Mouse (Mus musculus) macrophage (primary cell): Measurements from ENCODE around the gene Cfap54. TPM values are rescaled to one million over a fixed set of nuclear protein-coding genes. Genes with fewer than 3 reads are reported as not detected.

ENCODE experiments used
- H3K27ac ChIP-seq: fragments of 350-480 bp; formaldehyde crosslinking; 2 replicates; pipeline ENCODE4 v1.9.0; 2021
- H3K36me3 ChIP-seq: fragments of 350-480 bp; formaldehyde crosslinking; 2 replicates; pipeline ENCODE4 v1.9.0; 2021; ENCODE audit errors: inconsistent target
- H3K4me3 ChIP-seq: fragments of 350-480 bp; formaldehyde crosslinking; 2 replicates; pipeline ENCODE4 v1.9.0; 2021; ENCODE audit errors: inconsistent target
- H3K79me2 ChIP-seq: fragments of 350-480 bp; formaldehyde crosslinking; 2 replicates; pipeline ENCODE4 v1.9.0; 2021; ENCODE audit errors: inconsistent target
- WGBS: methylation state at CpG from one replicate; pipeline ENCODE4 v1.1.7; 2026; ENCODE audit warnings: inconsistent platforms; ENCODE audit not compliant: missing documents; 5-methylcytosine and 5-hydroxymethylcytosine counted together
- polyA plus RNA-seq: library from polyadenylated mRNA; stranded (reverse); fragments of 250-400 nt; gene quantifications from 3 replicates; pipeline ENCODE4 v1.2.4, GENCODE M21; 2018; ENCODE audit warnings: inconsistent platforms

Gene Cfap54
- polyA plus RNA-seq, 1 experiment from 2014 or later = not detected

GRCm38 (mm10) chr10:92907246-92907645, 174.2 kb downstream of the Cfap54 start:
- Histone ChIP-seq H3K27ac (no peak overlapping the region), H3K36me3 (no peaks in the 10 kb centered on the region), H3K4me3 (no peak overlapping the region), H3K79me2 (no peaks in the 10 kb centered on the region)
- 84% methylated on average over 6 of the region's 6 CpGs for WGBS

DNA sequence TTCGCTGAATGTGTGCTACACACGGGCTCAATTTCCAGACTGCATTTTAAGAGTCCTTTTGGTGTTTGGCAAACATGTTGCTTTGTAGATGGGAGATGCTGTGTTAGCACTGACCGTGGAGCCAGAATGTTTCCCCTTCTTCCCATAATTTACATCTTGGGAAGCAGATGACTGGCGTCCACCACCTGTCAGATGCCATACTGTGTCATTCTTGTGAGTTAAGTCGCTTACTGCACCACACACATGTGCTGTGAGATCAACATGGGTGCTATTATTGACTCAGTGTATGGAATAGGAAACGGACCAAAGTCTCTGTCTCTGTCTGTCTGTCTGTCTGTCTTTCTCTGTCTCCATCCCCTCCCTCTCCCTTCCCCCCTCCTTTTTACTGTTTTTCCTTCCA, 193.0 kb downstream of the Cfap54 start:
- Histone ChIP-seq H3K27ac (no peak overlapping the region), H3K79me2 (no peaks in the 10 kb centered on the region), H3K4me3 (no peak overlapping the region), H3K36me3 (no peaks in the 10 kb centered on the region)
- whole genome bisulfite sequencing = 86% methylated on average over 6 of the region's 6 CpGs

- H3K27ac ChIP-seq = no peak overlapping the region
- no peaks in the 10 kb centered on the region for H3K36me3 ChIP-seq
- no peaks in the 10 kb centered on the region for H3K79me2 ChIP-seq
- H3K4me3 ChIP-seq = no peak overlapping the region
- 79% methylated on average over 3 of the region's 3 CpGs for WGBS
Measured at GRCm38 (mm10) chr10:92878000-92878399, 203.4 kb downstream of the Cfap54 start.

DNA sequence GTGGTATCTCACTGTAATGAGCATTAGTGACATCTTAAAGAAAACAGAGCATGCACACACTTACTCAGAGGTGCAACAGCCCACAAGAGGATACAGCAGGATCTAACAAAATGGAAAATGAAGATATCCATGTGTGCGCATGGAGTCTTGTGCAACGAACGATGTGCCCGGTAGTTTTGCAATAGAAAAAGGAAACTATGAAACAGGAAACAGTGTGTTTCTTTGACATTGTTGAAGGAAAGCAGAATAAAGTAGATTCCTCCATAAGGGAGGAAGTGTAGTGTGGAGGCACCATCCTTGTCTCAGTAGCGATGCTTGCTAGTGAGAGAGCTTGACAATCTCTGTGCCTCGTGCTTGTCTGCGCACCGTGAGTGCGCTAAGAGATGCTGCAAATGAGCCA, 240.4 kb downstream of the Cfap54 start:
- Histone ChIP-seq H3K36me3 (no peaks in the 10 kb centered on the region), H3K27ac (no peak overlapping the region), H3K4me3 (no peak overlapping the region), H3K79me2 (no peaks in the 10 kb centered on the region)
- WGBS = 56% methylated on average over 9 of the region's 9 CpGs

- no peak overlapping the region for H3K27ac ChIP-seq
- H3K36me3 ChIP-seq = no peaks in the 10 kb centered on the region
- WGBS = 91% methylated on average over 5 of the region's 5 CpGs
Measured at GRCm38 (mm10) chr10:92837572-92837971, 243.8 kb downstream of the Cfap54 start.

DNA sequence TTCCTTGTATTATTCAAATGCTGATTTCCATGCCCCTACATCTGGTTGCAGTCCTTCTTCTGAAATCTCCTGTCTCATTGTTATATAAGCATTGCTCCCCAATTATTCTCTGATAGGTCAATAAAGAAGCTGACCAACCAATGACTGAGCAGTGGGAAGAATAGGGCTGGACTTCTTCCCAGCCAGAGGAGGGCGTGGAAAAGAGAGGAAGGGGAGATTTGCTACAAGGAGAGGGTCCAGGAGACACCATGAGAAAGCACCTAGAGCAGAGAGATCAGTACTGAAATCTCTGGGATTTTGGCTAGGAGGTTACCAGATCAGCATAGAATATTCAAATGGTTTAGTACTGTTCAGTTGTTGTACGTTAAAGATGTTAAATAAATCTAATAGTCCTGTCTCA, 244.4 kb downstream of the Cfap54 start:
- WGBS = 87% methylated on average over 2 of the region's 2 CpGs

More at GRCm38 (mm10) chr10:92837572-92837971, 243.8 kb downstream of the Cfap54 start:
- Histone ChIP-seq H3K79me2 (no peaks in the 10 kb centered on the region), H3K4me3 (no peak overlapping the region)

DNA sequence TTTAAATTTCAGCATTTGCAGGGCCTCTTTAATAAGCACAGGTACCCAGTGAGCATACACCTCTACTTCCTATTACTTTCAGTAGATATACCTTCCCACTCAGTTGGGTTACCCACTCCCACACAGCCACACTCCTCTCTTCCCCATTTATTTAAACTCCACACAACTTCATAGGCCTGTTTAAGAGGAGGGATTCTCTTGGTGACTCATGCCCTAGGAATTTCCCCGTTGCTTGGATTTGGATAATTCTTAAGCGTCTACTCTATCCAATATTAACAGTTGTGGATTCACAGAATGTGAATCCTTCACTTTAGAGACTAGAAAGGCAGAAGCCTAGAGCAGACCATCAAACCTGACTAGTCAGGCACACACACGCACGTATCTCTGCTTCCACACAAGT, 259.9 kb downstream of the Cfap54 start:
- Histone ChIP-seq H3K79me2 (no peaks in the 10 kb centered on the region), H3K36me3 (no peaks in the 10 kb centered on the region), H3K27ac (no peak overlapping the region), H3K4me3 (no peak overlapping the region)
- 91% methylated on average over 4 of the region's 4 CpGs for WGBS

More for the DNA sequence above, 244.4 kb downstream of the Cfap54 start:
- no peaks in the 10 kb centered on the region for H3K36me3 ChIP-seq
- no peaks in the 10 kb centered on the region for H3K79me2 ChIP-seq
- no peak overlapping the region for H3K4me3 ChIP-seq
- H3K27ac ChIP-seq = no peak overlapping the region

DNA sequence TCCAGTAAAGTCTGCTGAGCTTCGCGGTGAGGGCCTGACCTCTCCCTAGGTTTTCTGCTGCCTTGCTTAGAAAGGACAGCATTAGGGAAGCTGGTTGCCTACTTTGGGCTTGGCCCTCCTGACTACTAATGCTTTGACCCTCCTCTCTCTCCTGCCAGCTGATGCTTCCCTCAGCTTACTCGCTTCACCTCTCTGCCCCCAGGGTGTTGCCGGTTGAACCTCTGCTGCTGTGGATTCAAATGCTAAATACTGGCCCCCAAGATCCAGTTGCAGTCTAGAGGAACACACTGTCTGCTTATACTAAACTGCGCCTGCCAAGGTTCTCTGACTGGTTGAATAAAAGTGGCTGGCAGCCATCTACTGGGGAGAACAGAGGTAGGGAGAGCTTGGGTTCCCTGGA, 263.2 kb downstream of the Cfap54 start:
- 72% methylated on average over 5 of the region's 5 CpGs for WGBS
- Histone ChIP-seq H3K4me3 (no peak overlapping the region), H3K79me2 (no peaks in the 10 kb centered on the region), H3K27ac (no peak overlapping the region), H3K36me3 (no peaks in the 10 kb centered on the region)

DNA sequence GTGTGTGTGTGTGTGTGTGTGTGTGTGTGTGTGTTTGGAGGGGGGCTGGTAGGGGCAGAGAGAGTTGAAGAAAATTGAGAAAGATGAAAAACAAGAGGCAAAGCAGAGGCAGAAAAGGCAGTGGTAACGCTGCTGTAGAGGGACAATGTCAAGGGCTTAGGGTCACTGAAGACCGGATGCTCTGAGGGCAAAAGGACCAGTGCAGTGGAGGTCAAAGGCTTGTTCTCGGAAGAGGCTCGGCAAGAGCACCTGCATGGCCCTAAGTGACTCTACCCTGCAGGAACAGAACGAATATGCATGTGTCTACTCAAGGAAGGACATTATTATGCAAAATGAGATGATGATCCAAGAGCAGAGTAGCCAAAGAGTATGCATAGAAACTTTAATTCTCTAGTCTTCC, 264.5 kb downstream of the Cfap54 start:
- 81% methylated on average over 5 of the region's 5 CpGs for WGBS
- Histone ChIP-seq H3K4me3 (no peak overlapping the region), H3K79me2 (no peaks in the 10 kb centered on the region), H3K27ac (no peak overlapping the region), H3K36me3 (no peaks in the 10 kb centered on the region)

GRCm38 (mm10) chr10:92810894-92811293, 270.5 kb downstream of the Cfap54 start:
- 92% methylated on average over 9 of the region's 9 CpGs for WGBS
- Histone ChIP-seq H3K36me3 (no peaks in the 10 kb centered on the region), H3K79me2 (no peaks in the 10 kb centered on the region), H3K27ac (no peak overlapping the region), H3K4me3 (no peak overlapping the region)

- Histone ChIP-seq H3K36me3 (no peaks in the 10 kb centered on the region), H3K79me2 (no peaks in the 10 kb centered on the region), H3K27ac (no peak overlapping the region), H3K4me3 (no peak overlapping the region)
- 84% methylated on average over 9 of the region's 10 CpGs for WGBS
Measured at GRCm38 (mm10) chr10:92791908-92792307, 289.5 kb downstream of the Cfap54 start.

DNA sequence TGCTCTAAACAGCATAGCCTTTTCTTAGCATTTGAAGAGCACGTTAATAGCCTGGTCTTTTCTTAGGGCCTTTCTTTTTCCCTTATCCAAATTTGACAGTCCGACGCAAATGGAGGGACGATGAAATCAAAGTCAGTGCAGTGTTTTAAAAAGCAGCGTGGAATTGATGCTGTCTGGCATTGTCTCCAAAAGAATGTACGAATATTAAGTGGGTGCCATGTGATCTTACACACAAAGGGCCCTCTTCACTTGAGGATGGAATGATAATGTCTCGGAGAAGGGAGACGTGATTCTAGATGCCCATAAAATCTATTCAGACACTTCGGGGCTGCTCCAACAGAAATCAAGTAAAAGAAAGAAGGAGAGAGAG, 289.9 kb downstream of the Cfap54 start:
- H3K79me2 ChIP-seq = no peaks in the 10 kb centered on the region
- no peak overlapping the region for H3K27ac ChIP-seq
- WGBS = 91% methylated on average over 9 of the region's 9 CpGs
- no peak overlapping the region for H3K4me3 ChIP-seq
- no peaks in the 10 kb centered on the region for H3K36me3 ChIP-seq

DNA sequence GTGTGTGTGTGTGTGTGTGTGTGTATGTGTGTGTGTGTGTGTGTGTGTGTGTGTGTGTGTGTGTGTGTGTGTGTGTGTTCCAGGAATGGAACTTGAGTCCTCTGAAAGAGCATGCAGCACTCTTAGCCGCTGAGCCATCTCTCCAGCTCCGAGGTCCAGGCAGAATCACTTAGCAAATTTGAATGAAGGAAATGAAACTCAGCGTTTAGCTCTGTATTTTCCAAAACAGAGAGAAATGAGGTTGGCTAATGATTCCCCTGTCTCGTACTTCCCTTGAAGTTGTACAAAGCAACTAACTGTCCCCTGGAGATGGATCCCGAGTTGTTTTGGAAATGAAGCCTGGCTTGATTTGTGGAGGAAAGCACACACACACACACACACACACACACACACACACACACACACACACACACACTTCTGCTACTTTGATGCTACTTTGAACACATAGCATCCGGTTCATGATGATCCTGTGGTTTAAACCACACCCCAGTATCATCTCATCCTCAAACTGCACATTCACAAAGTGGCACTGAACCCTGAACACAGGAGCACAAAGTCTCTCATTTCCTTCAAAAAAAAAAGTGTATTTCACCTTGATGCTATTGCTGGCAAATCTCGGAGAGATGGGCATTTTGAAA, 290.4 kb downstream of the Cfap54 start:
- 80% methylated on average over 7 of the region's 7 CpGs for WGBS
- no peak overlapping the region for H3K27ac ChIP-seq

GRCm38 (mm10) chr10:92790247-92790646, 291.2 kb downstream of the Cfap54 start:
- WGBS = 88% methylated on average over 2 of the region's 2 CpGs
- Histone ChIP-seq H3K27ac (no peak overlapping the region), H3K79me2 (no peaks in the 10 kb centered on the region), H3K36me3 (no peaks in the 10 kb centered on the region), H3K4me3 (no peak overlapping the region)

More for the DNA sequence above, 290.4 kb downstream of the Cfap54 start:
- Histone ChIP-seq H3K4me3 (no peak overlapping the region), H3K79me2 (no peaks in the 10 kb centered on the region), H3K36me3 (no peaks in the 10 kb centered on the region)

- H3K36me3 ChIP-seq = no peaks in the 10 kb centered on the region
- 84% methylated on average over 13 of the region's 13 CpGs for WGBS
- H3K79me2 ChIP-seq = no peaks in the 10 kb centered on the region
- no peak overlapping the region for H3K4me3 ChIP-seq
- no peak overlapping the region for H3K27ac ChIP-seq
Measured at GRCm38 (mm10) chr10:92788410-92789096, 292.9 kb downstream of the Cfap54 start.
